Mouse (Mus musculus): ENCODE data around the gene Mnat1.

GRCm38 (mm10) chr12:73298621-73299020 lies 175.1 kb downstream of the Mnat1 start:
- TF ChIP-seq CTCF (IDR thresholded peaks at IDR 0.05; ENCODE audit: control insufficient read depth, insufficient read depth, insufficient replicate concordance, low read depth, low read length): no peak
- no peak for TF ChIP-seq POLR2A (IDR thresholded peaks at IDR 0.05; ENCODE audit: control insufficient read depth, low read depth, low read length)
